Mouse (Mus musculus) intestine, embryonic 15.5 days (tissue): ENCODE measurements at regions not wholly inside any gene's neighbourhood (a gene's known extent, or its start where the extent isn't known, plus 50 kb on each side); places are given as distances from the start of the nearest gene placed in this dataset.

Experiments
- ATAC-seq: fragments of 200-750 bp; cut with Nextera tagmentation; 2 replicates; pipeline ENCODE4 v1.8.0; 2017; ENCODE audit warnings: moderate TSS enrichment, moderate library complexity
- H3K27ac ChIP-seq: fragments of 300-500 bp; sonication (generic); 2 replicates; pipeline ENCODE4 v1.5.1; 2015; ENCODE audit warnings: mild to moderate bottlenecking, inconsistent platforms
- H3K27me3 ChIP-seq: fragments of 300-500 bp; sonication (generic); replicated peaks from 2 replicates; pipeline ENCODE4 v1.6.1; 2015; ENCODE audit warnings: inconsistent platforms
- H3K36me3 ChIP-seq: fragments of 300-500 bp; sonication (generic); 2 replicates; pipeline ENCODE4 v1.6.1; 2015; ENCODE audit warnings: inconsistent platforms
- H3K4me1 ChIP-seq: fragments of 300-500 bp; sonication (generic); replicated peaks from 2 replicates; pipeline ENCODE4 v1.6.1; 2015; ENCODE audit warnings: inconsistent platforms
- H3K4me2 ChIP-seq: fragments of 300-500 bp; sonication (generic); replicated peaks from 2 replicates; pipeline ENCODE4 v1.6.1; 2015; ENCODE audit warnings: mild to moderate bottlenecking, inconsistent platforms
- H3K4me3 ChIP-seq: fragments of 300-500 bp; sonication (generic); replicated peaks from 2 replicates; pipeline ENCODE4 v1.5.1; 2015; ENCODE audit warnings: inconsistent platforms
- H3K9ac ChIP-seq: fragments of 300-500 bp; sonication (generic); 2 replicates; pipeline ENCODE4 v1.6.1; 2015; ENCODE audit warnings: inconsistent platforms
- H3K9me3 ChIP-seq: fragments of 300-500 bp; sonication (generic); 2 replicates; pipeline ENCODE4 v1.6.1; 2016; ENCODE audit warnings: inconsistent platforms
- WGBS: fragments of 180-500 bp; shearing (Covaris S2); methylation state at CpG from one replicate; pipeline ENCODE4 v1.1.7; 2015; 5-methylcytosine and 5-hydroxymethylcytosine counted together

DNA sequence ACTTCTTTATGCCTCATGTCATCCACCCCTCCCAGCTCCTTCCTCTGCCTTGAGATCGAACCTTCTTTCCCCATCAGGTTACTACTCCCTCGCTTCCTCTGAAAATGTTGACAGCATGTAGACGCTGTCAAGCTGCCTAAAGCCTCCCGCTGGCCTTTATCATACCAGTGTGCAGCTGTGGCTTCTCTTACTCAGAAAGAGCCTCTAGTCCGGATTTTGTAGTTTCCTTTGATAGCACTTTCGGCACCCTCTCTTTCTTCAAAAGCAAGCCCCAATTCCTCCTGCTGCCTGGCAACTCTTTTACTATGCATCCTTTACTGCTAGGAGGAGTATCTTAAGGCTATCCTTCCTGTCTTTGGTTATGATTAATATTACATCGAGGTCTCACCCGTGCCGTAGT is 149.8 kb upstream of the Ppp2r3a start:
- ATAC-seq: no peak
- Histone ChIP-seq H3K9ac (no peak overlapping the region), H3K4me3 (no peak overlapping the region), H3K27me3 (no peaks in the 10 kb centered on the region), H3K9me3 (no peaks in the 10 kb centered on the region), H3K36me3 (no peaks in the 10 kb centered on the region), H3K4me2 (no peak overlapping the region), H3K27ac (no peak overlapping the region), H3K4me1 (0 out of 2 replicates have a peak, but pooled peaks cover 5% of the 10 kb centered on the region)
- WGBS: 66% methylated on average over 9 of the region's 9 CpGs

GRCm38 (mm10) chr9:101398858-101399257 is 147.3 kb upstream of the Ppp2r3a start:
- no peak for ATAC-seq
- H3K9ac ChIP-seq: no peak overlapping the region
- no peaks in the 10 kb centered on the region for H3K36me3 ChIP-seq
- no peaks in the 10 kb centered on the region for H3K27me3 ChIP-seq
- 70% methylated on average over 3 of the region's 3 CpGs for WGBS
- no peak overlapping the region for H3K4me3 ChIP-seq
- H3K9me3 ChIP-seq: no peaks in the 10 kb centered on the region
- no peak overlapping the region for H3K27ac ChIP-seq
- no peaks in the 10 kb centered on the region for H3K4me1 ChIP-seq
- H3K4me2 ChIP-seq: no peak overlapping the region

- H3K4me3 ChIP-seq: no peak overlapping the region
- no peaks in the 10 kb centered on the region for H3K27me3 ChIP-seq
- H3K27ac ChIP-seq: no peak overlapping the region
- H3K9me3 ChIP-seq: no peaks in the 10 kb centered on the region
- H3K4me1 ChIP-seq: no peaks in the 10 kb centered on the region
- no peak overlapping the region for H3K9ac ChIP-seq
- no peak for ATAC-seq
- no peak overlapping the region for H3K4me2 ChIP-seq
- whole genome bisulfite sequencing: 21% methylated on average over 2 of the region's 2 CpGs
- H3K36me3 ChIP-seq: no peaks in the 10 kb centered on the region
Observed at GRCm38 (mm10) chr9:101369380-101369779, 117.8 kb upstream of the Ppp2r3a start.

DNA sequence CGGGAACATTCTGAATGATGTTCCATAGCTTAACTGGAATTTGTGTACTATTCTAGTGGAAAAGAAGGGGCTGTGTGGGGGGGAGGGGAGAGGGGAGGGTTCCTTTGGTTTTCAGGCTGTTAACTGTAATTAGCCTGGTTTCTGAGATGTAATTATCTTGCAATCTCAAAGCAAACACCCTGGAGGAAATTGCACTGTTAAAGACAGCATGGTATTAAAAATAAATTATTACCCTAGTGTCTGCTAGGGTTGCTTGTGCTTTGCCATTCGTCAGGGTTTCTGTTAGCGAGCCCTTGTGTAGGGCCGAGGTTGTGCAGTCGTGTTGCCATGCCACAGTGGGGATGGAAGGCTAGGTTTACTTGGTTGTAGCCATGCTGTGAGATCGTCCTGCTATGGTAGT is 105.0 kb upstream of the Ppp2r3a start:
- Histone ChIP-seq H3K4me1 (no peaks in the 10 kb centered on the region), H3K27ac (no peak overlapping the region), H3K27me3 (no peaks in the 10 kb centered on the region), H3K9ac (no peak overlapping the region), H3K4me3 (no peak overlapping the region), H3K4me2 (no peak overlapping the region), H3K9me3 (no peaks in the 10 kb centered on the region), H3K36me3 (no peaks in the 10 kb centered on the region)
- no peak for ATAC-seq
- 63% methylated on average over 6 of the region's 6 CpGs for WGBS

- 91% methylated on average over 4 of the region's 4 CpGs for WGBS
- H3K27me3 ChIP-seq: no peaks in the 10 kb centered on the region
- H3K9ac ChIP-seq: no peak overlapping the region
Observed at GRCm38 (mm10) chr9:101348771-101349170, 97.2 kb upstream of the Ppp2r3a start.

DNA sequence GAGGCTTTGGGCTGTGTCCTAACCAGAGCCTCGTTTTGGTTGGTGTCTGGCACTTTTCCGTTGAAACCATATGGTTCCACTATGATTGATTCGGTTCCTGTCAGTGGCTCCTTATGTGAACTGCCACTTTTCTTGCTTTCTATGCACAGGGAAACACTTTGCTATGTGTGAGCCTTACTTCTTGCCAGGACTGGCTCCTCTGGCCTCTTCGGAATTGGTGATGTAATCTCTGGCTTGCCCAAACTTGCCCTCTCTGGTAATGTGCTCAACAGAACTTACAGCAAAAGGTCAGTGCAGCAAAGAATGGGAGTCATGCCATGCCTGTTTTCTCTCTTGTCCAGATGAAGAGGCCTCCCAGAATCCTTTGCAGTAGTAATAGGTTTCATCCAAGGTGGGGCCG is 91.3 kb upstream of the Ppp2r3a start:
- Histone ChIP-seq H3K4me3 (no peak overlapping the region), H3K27ac (no peak overlapping the region), H3K27me3 (no peaks in the 10 kb centered on the region), H3K36me3 (no peaks in the 10 kb centered on the region), H3K4me1 (no peaks in the 10 kb centered on the region), H3K9me3 (no peaks in the 10 kb centered on the region), H3K4me2 (no peak overlapping the region), H3K9ac (no peak overlapping the region)
- 82% methylated on average over 5 of the region's 5 CpGs for WGBS
- ATAC-seq: no peak

More at GRCm38 (mm10) chr9:101348771-101349170, 97.2 kb upstream of the Ppp2r3a start:
- Histone ChIP-seq H3K27ac (no peak overlapping the region), H3K4me1 (no peaks in the 10 kb centered on the region), H3K9me3 (no peaks in the 10 kb centered on the region), H3K4me3 (no peak overlapping the region), H3K4me2 (no peak overlapping the region), H3K36me3 (no peaks in the 10 kb centered on the region)
- ATAC-seq: no peak

- Histone ChIP-seq H3K4me2 (no peak overlapping the region), H3K9me3 (no peaks in the 10 kb centered on the region), H3K36me3 (no peaks in the 10 kb centered on the region), H3K4me1 (no peaks in the 10 kb centered on the region), H3K9ac (no peak overlapping the region), H3K4me3 (no peak overlapping the region), H3K27me3 (no peaks in the 10 kb centered on the region), H3K27ac (no peak overlapping the region)
- no peak for ATAC-seq
- WGBS: 66% methylated on average over 11 of the region's 11 CpGs
Observed at GRCm38 (mm10) chr9:101340796-101341465, 89.3 kb upstream of the Ppp2r3a start.

DNA sequence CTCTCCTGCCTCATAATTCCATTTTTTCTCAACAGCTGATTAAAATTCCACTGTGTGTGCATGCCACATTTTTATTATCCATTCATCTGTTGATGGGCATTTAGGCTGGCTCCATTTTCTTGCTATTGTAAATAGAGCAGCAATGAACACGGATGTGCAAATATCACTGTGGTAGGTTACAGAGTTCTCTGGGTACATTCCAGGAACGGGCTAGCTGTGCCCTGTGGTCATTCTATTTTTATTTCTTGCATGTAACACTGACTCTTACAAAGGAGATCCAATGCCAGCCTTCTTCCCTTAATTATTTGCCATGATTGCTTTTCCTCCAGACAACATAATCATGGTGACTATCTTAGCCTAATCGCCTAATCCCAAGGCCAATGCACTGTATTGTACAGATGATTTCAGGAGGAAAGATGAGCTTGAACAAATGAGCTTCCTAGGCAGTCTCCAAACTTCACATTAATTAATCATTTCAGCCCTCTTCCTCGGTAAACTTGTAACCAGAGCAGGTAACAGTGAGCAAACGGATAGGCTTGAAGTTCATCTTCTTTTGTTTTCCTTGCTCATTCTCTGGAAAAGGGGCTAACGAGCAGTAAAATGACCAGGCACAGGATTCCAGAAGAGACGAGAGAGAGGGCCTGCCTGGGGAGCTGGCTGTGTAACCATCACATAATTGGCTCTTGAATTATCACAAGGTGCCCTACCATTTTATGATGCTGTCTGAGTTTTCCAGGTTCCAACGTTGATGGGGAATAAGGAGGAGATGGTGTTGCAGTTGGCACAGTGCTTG is 77.6 kb upstream of the Ppp2r3a start:
- H3K36me3 ChIP-seq: no peaks in the 10 kb centered on the region
- H3K4me3 ChIP-seq: no peak overlapping the region
- 64% methylated on average over 8 of the region's 8 CpGs for WGBS
- ATAC-seq: no peak
- no peak overlapping the region for H3K27ac ChIP-seq
- H3K4me1 ChIP-seq: no peaks in the 10 kb centered on the region
- no peak overlapping the region for H3K4me2 ChIP-seq
- H3K9ac ChIP-seq: no peak overlapping the region
- H3K9me3 ChIP-seq: no peaks in the 10 kb centered on the region
- H3K27me3 ChIP-seq: no peaks in the 10 kb centered on the region

GRCm38 (mm10) chr9:101326961-101327360 is 75.4 kb upstream of the Ppp2r3a start:
- H3K4me1 ChIP-seq: no peaks in the 10 kb centered on the region
- H3K36me3 ChIP-seq: no peaks in the 10 kb centered on the region
- 50% methylated on average over 3 of the region's 3 CpGs for WGBS
- no peak overlapping the region for H3K9ac ChIP-seq
- no peaks in the 10 kb centered on the region for H3K9me3 ChIP-seq
- H3K27me3 ChIP-seq: no peaks in the 10 kb centered on the region
- ATAC-seq: no peak
- H3K4me3 ChIP-seq: no peak overlapping the region
- no peak overlapping the region for H3K4me2 ChIP-seq
- H3K27ac ChIP-seq: no peak overlapping the region

DNA sequence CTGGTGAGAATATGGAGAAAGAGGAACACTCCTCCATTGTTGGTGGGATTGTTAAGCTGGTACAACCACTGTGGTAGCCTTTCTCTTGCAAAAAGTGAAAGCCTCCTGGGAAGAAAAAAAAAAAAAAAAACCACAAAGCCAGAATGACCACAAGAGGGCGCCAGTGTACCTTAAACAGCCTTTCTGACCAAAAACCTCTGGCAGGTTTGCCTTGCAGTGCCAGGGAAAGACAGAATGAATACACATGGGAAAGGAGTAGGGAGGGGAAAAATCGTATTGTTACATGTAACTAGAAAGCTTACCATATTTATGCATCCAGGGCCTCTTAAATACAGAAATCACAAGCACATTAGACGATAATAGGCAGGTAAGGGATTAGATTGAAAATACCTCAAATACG is 62.4 kb upstream of the Ppp2r3a start:
- 37% methylated on average over 4 of the region's 4 CpGs for WGBS
- H3K36me3 ChIP-seq: no peaks in the 10 kb centered on the region
- no peak for ATAC-seq

DNA sequence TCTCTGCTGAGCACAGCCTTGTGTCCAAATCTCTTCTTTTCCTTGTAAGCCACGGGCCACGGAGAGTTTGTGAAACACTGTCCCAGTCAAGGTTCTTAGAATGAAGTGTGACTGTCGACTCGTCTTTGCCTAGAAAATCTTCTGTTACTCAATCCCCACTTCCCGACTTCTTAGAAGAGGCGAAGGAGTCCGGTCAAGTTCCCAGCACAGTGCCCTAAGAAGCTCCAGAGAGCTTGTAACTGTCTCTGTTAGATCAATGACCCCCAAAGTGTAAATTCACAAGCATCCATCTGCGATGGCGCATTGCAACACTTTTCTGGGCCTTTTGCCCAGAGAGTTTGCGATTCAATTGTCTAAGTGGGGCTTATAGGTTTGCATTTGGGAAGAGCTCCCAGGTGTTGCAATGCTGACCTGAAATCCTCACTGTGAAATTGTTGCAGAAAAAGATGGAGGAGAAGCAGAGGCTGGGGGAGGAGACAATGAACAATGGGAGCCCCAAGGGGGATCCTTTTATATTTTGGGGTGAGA is 54.9 kb upstream of the Ppp2r3a start:
- WGBS: 87% methylated on average over 10 of the region's 10 CpGs
- Histone ChIP-seq H3K9ac (no peak overlapping the region), H3K4me1 (no peaks in the 10 kb centered on the region), H3K4me3 (no peak overlapping the region), H3K27me3 (no peaks in the 10 kb centered on the region), H3K4me2 (no peak overlapping the region), H3K27ac (no peak overlapping the region), H3K9me3 (no peaks in the 10 kb centered on the region), H3K36me3 (no peaks in the 10 kb centered on the region)
- no peak for ATAC-seq

More for the DNA sequence above, 62.4 kb upstream of the Ppp2r3a start:
- Histone ChIP-seq H3K27ac (no peak overlapping the region), H3K4me3 (no peak overlapping the region), H3K9me3 (no peaks in the 10 kb centered on the region), H3K9ac (no peak overlapping the region), H3K4me1 (no peaks in the 10 kb centered on the region), H3K27me3 (no peaks in the 10 kb centered on the region), H3K4me2 (no peak overlapping the region)

DNA sequence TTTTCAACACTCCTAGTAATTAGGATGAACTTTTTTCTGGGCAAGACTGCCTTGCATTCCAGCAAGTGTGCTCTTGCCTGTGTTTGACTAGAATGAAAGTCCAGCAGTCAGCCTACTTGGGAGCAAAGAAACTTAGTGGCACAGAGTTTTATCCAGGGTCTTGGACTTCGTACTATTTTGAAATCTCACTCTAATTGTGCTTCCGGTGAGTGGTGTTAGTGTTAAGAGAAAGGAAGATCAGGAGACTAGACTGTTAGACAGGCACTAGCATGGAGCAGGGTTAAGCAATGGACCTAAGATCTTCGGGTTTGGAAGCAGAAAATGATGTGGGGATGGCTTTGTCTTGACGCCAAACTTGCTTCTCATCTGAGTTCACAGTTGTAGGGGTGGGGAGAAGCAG is 54.1 kb upstream of the Ppp2r3a start:
- Histone ChIP-seq H3K4me3 (no peak overlapping the region), H3K4me2 (no peak overlapping the region), H3K4me1 (no peaks in the 10 kb centered on the region), H3K9ac (no peak overlapping the region), H3K9me3 (no peaks in the 10 kb centered on the region), H3K27ac (no peak overlapping the region), H3K27me3 (no peaks in the 10 kb centered on the region), H3K36me3 (no peaks in the 10 kb centered on the region)
- 83% methylated on average over 4 of the region's 4 CpGs for WGBS
- ATAC-seq: no peak
